Mouse (Mus musculus): ENCODE measurements around the gene Cope. TPM values are rescaled to one million over a fixed set of nuclear protein-coding genes. Genes with fewer than 3 reads are reported as not detected.

Cope gene
- total RNA-seq, 2 experiments from 2014 or later: 160 to 164 TPM

DNA sequence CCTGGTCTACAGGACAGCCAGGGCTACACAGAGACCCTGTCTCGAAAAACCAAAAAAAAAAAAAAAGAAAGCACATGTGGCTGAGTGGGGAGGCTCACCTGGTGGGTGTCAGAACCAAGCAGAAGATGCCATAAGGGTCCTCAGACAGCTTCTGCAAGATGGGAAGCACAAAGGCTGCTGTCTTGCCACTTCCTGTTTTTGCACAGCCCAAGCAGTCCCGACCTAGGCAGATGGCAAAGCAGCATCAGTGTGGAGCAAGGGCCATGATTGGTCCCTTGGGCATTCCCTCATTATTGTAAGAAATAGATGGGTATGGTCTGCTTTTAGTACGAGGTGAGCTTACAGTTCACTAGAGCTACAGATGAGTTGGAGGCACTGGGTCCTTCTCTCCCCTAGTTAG lies 1.4 kb upstream of the Cope start:
- intact Hi-C loops (cut with DNase I): no loop called here
- no peak for DNase-seq

GRCm38 (mm10) chr8:70302901-70303300 lies 583 bp downstream of the Cope start:
- intact Hi-C loops (cut with DNase I): no loop called here
- no peak for DNase-seq

GRCm38 (mm10) chr8:70309311-70309710 lies 7.0 kb downstream of the Cope start:
- peak in 1 of 2 experiments; percentile 40 for DNase-seq
- intact Hi-C loops (cut with DNase I): no loop called here

DNA sequence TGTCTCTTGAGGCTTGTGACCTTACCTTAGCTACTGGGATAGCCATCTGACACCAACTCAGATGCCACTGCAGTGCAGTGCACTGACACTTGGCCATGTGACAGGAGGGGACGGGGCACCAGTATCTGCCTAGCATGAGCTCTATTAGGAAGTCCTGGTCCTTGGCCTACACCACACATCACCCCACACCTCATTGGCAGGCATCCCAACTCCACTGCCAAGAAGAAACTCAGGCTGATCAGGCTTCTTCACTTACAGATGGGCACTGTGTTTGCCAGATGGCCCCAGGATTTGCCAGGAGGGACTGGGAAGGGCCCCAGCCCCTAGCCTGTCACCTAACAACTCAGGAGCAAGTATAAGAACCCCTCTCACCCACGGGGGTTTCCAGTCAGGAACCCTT lies 11.1 kb downstream of the Cope start:
- DNase-seq: no peak
- intact Hi-C loops (cut with DNase I): no loop called here

- peak; percentile 72 to 74 for DNase-seq
- intact Hi-C loops (cut with DNase I): no loop called here
Measured at GRCm38 (mm10) chr8:70315624-70316510, 13.5 kb downstream of the Cope start, which contains the start of gene Cers1. Gene Cers1, plus strand, starts transcription at chr8:70315775.

DNA sequence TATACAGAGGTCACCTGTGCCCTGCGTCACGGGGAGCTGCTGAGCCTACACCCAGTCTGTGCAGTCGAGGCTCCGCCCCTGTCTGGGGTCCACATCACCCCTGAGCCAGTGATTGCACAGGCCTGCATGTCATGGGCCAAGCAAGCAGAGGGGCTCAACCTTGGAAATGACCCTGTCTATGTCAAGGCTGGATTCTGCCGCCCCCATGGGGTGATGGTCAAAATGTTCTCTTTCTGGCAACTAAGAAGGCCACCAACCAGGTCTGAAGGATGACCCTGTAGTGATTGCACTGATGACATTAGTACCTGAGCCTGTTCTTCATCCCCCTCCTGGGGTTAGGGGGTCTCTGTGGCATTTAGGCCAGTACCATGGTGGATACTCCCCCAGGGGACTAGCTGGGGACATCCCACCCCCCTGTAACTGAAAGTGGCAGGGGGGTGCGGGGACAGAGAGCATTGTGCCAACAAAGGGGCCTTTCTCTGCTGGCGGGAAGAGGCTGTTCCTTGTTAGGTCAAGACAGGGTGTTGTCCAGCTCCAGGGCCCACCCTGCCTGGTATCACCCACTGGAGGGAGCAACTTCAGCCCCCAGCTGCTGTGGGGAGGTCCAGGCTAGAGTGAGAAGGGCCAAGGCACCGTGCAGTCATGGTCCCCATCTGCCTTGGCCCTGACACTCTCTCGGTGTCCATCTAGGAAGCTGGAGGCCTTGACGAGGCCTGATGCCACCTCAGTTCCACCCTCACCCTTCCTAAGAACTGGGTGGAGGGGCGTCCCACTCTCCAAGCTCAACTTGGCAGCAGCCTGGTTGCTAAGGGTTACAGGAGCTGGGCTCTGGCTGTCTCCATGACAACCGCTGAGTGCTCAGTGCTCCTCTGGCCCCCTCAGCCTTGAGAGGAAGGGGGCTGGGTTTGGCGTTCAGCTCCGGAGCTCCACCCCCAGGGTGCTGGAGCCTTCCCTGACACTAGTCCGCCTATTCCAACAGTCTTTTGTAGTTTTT lies 14.5 kb downstream of the Cope start:
- peak; percentile 31 to 52 for DNase-seq
- intact Hi-C loops (cut with DNase I): no loop called here

- no peak for DNase-seq
- intact Hi-C loops (cut with DNase I): no loop called here
Measured at GRCm38 (mm10) chr8:70317872-70318271, 15.6 kb downstream of the Cope start.

DNA sequence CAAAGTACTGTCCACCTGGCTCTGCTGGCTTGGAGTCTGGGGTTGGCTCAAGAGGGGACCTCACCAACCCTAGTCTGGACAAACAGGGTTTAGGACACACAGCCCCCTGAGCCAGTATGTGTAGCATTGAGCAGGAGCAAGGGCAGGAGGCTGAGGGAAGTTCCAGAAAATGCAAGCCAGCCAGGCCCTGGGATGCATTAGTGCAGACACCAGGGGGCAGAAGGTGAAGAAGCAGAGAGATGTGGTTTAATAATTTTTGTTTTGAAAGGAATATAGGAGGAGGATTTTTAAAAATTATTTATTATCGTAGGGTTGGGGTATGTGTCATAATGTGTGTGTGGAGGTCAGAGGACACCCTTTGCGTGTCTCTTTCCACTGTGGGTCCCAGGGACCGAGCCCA lies 21.4 kb downstream of the Cope start:
- no peak for DNase-seq
- intact Hi-C loops (cut with DNase I): no loop called here

GRCm38 (mm10) chr8:70327512-70327911 lies 25.2 kb downstream of the Cope start:
- DNase-seq: no peak
- intact Hi-C loops (cut with DNase I): no loop called here

- DNase-seq: no peak
- intact Hi-C loops (cut with DNase I): no loop called here
Measured at GRCm38 (mm10) chr8:70329124-70329834, 27.0 kb downstream of the Cope start, which contains the start of gene Gdf1. Gene Gdf1, plus strand, starts transcription at chr8:70329817.

DNA sequence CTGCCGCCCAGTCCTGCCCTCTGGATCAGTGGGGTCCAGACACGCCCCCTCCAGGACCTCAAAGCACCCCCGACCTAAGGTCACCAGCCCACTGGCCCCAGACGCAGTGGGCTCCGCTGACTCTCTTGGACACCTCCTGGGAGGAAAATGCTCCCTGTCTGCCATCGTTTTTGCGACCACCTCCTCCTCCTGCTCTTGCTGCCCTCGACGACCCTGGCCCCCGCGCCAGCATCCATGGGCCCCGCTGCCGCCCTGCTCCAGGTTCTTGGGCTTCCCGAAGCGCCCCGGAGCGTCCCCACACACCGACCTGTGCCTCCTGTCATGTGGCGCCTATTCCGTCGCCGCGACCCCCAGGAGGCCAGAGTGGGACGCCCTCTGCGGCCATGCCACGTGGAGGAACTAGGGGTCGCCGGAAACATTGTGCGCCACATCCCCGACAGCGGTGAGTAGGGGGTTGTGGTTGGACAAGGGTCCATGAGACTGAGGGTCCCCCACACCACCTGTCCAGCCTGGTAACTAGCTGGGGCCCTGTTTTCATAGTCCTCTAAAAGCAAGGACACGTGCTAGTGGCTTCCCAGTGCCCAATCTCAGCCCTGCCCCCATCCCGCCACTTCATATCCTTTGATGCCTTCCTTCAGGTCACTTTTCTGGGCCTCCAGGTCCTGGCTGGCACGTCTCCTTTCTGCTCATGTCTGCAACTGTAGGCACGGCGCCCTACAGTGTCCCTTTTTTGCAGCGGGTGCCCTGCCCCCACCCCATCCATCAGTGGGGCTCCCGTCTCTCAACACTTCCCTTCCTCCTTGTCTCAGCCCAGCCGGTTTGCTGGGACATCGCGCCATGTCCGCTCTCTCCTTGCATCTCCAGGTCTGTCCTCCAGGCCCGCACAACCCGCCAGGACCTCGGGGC lies 27.8 kb downstream of the Cope start:
- no peak for DNase-seq
- intact Hi-C loops (cut with DNase I): no loop called here

DNA sequence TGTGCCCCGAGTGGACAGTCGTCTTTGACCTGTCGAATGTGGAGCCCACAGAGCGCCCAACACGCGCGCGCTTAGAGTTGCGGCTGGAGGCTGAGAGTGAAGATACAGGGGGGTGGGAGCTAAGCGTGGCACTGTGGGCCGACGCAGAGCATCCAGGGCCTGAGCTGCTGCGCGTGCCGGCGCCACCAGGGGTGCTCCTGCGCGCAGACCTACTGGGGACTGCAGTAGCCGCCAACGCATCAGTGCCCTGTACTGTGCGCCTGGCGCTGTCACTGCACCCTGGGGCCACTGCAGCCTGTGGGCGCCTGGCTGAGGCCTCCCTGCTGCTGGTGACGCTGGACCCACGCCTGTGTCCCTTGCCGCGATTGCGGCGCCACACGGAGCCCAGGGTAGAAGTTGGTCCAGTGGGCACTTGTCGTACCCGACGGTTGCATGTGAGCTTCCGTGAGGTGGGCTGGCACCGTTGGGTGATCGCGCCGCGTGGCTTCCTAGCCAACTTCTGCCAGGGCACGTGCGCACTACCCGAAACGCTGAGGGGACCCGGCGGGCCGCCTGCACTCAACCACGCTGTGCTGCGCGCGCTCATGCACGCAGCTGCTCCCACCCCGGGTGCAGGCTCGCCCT lies 28.5 kb downstream of the Cope start:
- DNase-seq: peak in 1 of 2 experiments; percentile 41
- intact Hi-C loops (cut with DNase I): no loop called here

- intact Hi-C loops (cut with DNase I): no loop called here
- no peak for DNase-seq
Measured at GRCm38 (mm10) chr8:70331526-70331925, 29.2 kb downstream of the Cope start.

DNA sequence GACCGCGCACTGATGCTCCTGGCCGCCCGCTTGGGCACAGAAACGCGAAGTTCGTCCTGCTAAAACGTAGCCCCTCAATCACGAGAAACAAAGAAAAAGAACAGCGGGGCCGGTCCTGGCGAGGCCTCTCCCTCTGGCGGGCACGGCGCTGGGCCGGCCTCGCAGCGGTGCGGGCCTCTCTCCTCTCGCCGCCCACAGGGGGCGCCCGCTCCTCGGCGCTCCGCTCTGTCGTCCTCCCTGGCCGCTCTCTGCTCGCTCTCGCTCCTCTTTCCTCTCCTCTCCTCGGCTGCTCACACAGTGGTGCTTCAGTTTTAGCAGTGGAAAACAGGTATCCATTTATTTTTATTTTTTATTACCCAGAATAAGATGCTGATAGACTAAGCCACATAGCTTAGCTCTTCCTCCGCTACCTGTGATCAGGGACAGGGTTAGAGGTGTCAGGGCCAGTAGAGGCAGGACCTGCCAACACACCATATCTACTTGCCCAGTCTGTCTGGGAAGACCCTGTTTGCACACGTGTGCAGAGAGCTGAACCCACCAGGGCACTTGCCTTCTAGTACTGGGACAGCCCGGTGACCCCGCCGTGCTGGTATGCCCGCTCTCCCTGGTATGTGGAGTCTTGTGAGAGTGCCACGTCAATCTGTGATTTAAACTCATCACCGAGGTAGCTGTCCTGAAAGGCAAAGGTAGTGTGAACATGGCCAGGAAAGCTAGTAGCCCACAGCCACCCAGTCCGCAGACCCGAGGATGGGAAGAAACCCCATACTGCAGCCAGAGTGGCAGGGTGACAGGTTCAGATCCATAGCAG lies 30.0 kb downstream of the Cope start:
- intact Hi-C loops (cut with DNase I): no loop called here
- peak; percentile 78 to 84 for DNase-seq

DNA sequence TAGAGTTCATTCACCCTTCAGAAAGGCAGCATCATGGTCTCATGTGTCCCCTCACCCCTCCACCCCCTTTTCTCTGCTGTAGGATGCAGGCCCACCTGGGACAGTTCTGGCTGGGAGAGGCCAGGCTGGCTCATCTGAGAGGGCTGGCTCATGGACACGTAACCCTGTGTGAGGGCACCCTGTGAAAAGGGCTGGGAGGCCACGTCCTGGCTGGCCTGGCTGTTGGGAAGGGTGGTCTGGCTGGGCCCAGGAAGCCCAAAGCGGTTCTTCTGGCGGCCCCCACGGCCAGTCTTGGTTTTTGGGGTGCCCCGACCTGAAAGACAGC lies 30.5 kb downstream of the Cope start:
- intact Hi-C loops (cut with DNase I): no loop called here
- no peak for DNase-seq

- intact Hi-C loops (cut with DNase I): no loop called here
- DNase-seq: no peak
Measured at GRCm38 (mm10) chr8:70338931-70339330, 36.6 kb downstream of the Cope start.

DNA sequence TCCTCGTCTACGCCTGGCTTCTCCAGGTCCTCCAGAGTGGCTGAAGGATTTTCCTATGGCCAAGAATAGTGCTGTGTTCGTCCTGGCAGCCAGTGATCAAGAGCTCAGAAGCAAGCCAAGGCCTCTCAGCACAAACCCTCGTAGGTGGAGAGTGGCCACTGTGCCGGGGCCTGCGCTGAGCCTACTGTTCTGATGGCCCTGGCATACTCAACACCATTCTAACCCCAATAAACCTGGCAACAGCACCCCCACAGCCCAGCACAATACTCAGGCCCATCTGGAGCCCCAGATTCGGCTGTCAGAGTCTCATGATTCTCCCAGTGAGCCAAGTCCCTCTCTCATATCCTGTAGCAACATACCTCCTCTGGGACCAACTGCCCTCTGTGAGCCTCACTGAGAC lies 38.3 kb downstream of the Cope start:
- intact Hi-C loops (cut with DNase I): loop anchor here (5.0 kb wide), 1 partner anchor 162 kb away; no protein-coding TSS in a partner anchor
- DNase-seq: no peak

GRCm38 (mm10) chr8:70342007-70342406 lies 39.7 kb downstream of the Cope start:
- no peak for DNase-seq
- intact Hi-C loops (cut with DNase I): loop anchor here (5.0 kb wide), 1 partner anchor 160 kb away; no protein-coding TSS in a partner anchor

All from heart, postnatal 14 days (tissue).